Mouse (Mus musculus) intestine, postnatal 0 days (tissue): ENCODE results near the gene Tiparp. TPM values are rescaled to one million over a fixed set of nuclear protein-coding genes. Genes with fewer than 3 reads are reported as not detected.

ENCODE experiments used
- ATAC-seq: fragments of 200-750 bp; cut with Nextera tagmentation; 2 replicates; pipeline ENCODE4 v1.8.0; 2017; ENCODE audit warnings: mild to moderate bottlenecking, moderate TSS enrichment, moderate library complexity
- H3K27ac ChIP-seq: fragments of 300-500 bp; sonication (generic); 2 replicates; pipeline ENCODE4 v1.5.1; 2014; ENCODE audit warnings: mild to moderate bottlenecking, low read depth, low read length, moderate library complexity
- H3K27me3 ChIP-seq: fragments of 300-500 bp; sonication (generic); replicated peaks from 2 replicates; pipeline ENCODE4 v1.6.1; 2014; ENCODE audit warnings: low read length, mixed read lengths; ENCODE audit not compliant: control insufficient read depth, insufficient read depth
- H3K36me3 ChIP-seq: fragments of 300-500 bp; sonication (generic); 2 replicates; pipeline ENCODE4 v1.6.1; 2014; ENCODE audit warnings: mild to moderate bottlenecking, moderate library complexity; ENCODE audit not compliant: control insufficient read depth, insufficient read depth
- H3K4me1 ChIP-seq: fragments of 300-500 bp; sonication (generic); replicated peaks from 2 replicates; pipeline ENCODE4 v1.6.1; 2014; ENCODE audit warnings: antibody characterized with exemption, low read length, mixed read lengths; ENCODE audit not compliant: control insufficient read depth, insufficient read depth
- H3K4me2 ChIP-seq: fragments of 300-500 bp; sonication (generic); replicated peaks from 2 replicates; pipeline ENCODE4 v1.6.1; 2014; ENCODE audit warnings: low read depth, mild to moderate bottlenecking, moderate library complexity
- H3K4me3 ChIP-seq: fragments of 300-500 bp; sonication (generic); 2 replicates; pipeline ENCODE4 v1.5.1; 2014; ENCODE audit warnings: low read depth, low read length
- H3K9ac ChIP-seq: fragments of 300-500 bp; sonication (generic); 2 replicates; pipeline ENCODE4 v1.6.1; 2014; ENCODE audit warnings: mild to moderate bottlenecking, low read depth, low read length
- H3K9me3 ChIP-seq: fragments of 300-500 bp; sonication (generic); 2 replicates; pipeline ENCODE4 v1.6.1; 2016; ENCODE audit warnings: mixed run types; ENCODE audit not compliant: control insufficient read depth
- CTCF ChIP-seq: sonication (generic); IDR thresholded peaks from 2 replicates; pipeline ENCODE4 v1.5.1; 2016; ENCODE audit warnings: low read depth, mild to moderate bottlenecking, control low read depth, antibody characterized with exemption, moderate library complexity
- WGBS: fragments of 180-500 bp; shearing (Covaris S2); extraction: QIAGEN DNeasy Blood & Tissue Kit; methylation state at CpG from one replicate; pipeline ENCODE4 v1.1.7; 2014; 5-methylcytosine and 5-hydroxymethylcytosine counted together
- polyA plus RNA-seq: library from polyadenylated mRNA; unstranded; fragments of >200 nt; fragmentation: Nextera tagmentation; extraction: Ambion mirVana; gene quantifications from 2 replicates; pipeline ENCODE4 v1.2.1, GENCODE M21; 2015

The Tiparp gene
- polyA plus RNA-seq, 1 experiment from 2014 or later: 26.6 TPM

DNA sequence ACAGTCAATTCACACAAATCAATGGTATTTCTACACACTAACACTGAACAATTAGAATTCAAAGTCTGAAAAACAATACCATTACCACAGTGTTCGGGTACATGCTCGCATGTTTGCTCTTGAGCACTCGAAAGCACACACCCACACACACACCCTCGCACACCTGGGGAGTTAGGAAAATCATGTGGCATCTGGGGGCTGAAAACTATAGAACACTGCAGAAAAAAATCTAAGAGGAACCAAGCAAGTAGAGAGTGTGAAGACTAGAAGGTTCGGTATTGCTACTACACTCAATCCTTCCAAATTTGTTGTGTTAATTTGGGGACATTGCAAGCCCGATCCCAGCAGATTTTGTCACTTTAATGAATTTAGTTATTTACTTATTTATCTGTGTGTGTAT, 64.6 kb downstream of the Tiparp start:
- Histone ChIP-seq H3K4me3 (no peak overlapping the region), H3K9me3 (no peaks in the 10 kb centered on the region), H3K36me3 (no peaks in the 10 kb centered on the region), H3K4me1 (no peaks in the 10 kb centered on the region), H3K27me3 (no peaks in the 10 kb centered on the region), H3K9ac (no peak overlapping the region), H3K27ac (no peak overlapping the region), H3K4me2 (no peak overlapping the region)
- TF ChIP-seq CTCF: no peak
- WGBS: 85% methylated on average over 6 of the region's 6 CpGs
- no peak for ATAC-seq

DNA sequence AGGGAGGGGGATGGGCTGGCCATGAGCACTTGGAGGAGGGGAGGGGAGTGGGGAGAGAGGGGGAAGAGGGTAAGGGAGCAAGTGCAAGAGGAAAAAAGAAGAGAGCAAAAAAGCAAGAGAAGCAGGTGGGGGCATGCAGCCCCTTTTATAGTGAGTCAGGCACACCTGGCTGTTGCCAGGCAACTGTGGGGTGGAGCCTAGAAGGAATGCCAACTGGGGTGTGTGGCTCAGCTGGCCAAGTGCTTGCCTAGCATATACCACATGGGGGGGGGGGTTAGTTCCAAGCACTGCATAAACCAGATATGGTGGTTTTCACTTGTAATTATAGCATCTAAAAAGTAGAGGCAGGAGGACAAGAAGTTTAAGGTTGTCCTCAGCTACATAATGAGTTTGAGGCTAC, 66.3 kb downstream of the Tiparp start:
- H3K27ac ChIP-seq: no peak overlapping the region
- H3K4me2 ChIP-seq: no peak overlapping the region
- no peak overlapping the region for H3K4me3 ChIP-seq
- TF ChIP-seq CTCF: no peak
- no peaks in the 10 kb centered on the region for H3K27me3 ChIP-seq
- ATAC-seq: no peak
- no peaks in the 10 kb centered on the region for H3K9me3 ChIP-seq
- no peaks in the 10 kb centered on the region for H3K36me3 ChIP-seq
- no peaks in the 10 kb centered on the region for H3K4me1 ChIP-seq
- H3K9ac ChIP-seq: no peak overlapping the region

DNA sequence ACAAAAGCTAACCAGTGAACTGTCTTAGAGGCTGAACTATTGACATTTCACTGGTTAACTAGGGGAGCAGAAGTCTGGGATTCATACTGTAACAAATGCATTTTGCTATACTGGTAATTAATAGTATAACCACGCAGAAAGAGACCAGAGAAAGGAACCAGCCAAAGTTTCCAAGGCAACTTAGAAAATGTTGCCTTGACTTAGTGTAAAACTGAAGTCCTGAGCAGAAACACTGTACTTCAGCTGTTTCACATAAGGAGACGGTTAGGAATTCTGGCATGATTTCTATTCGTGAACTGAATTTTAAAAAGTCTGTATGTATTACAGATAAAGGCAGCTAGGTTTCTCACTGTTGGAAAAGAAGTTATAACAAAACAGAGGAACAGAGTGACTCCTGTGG, 67.0 kb downstream of the Tiparp start:
- Histone ChIP-seq H3K9me3 (no peaks in the 10 kb centered on the region), H3K4me3 (no peak overlapping the region), H3K27ac (no peak overlapping the region), H3K4me2 (no peak overlapping the region), H3K36me3 (no peaks in the 10 kb centered on the region), H3K27me3 (no peaks in the 10 kb centered on the region), H3K9ac (no peak overlapping the region), H3K4me1 (no peaks in the 10 kb centered on the region)
- no peak for ATAC-seq
- WGBS: 82% methylated on average over 3 of the region's 3 CpGs
- TF ChIP-seq CTCF: no peak

DNA sequence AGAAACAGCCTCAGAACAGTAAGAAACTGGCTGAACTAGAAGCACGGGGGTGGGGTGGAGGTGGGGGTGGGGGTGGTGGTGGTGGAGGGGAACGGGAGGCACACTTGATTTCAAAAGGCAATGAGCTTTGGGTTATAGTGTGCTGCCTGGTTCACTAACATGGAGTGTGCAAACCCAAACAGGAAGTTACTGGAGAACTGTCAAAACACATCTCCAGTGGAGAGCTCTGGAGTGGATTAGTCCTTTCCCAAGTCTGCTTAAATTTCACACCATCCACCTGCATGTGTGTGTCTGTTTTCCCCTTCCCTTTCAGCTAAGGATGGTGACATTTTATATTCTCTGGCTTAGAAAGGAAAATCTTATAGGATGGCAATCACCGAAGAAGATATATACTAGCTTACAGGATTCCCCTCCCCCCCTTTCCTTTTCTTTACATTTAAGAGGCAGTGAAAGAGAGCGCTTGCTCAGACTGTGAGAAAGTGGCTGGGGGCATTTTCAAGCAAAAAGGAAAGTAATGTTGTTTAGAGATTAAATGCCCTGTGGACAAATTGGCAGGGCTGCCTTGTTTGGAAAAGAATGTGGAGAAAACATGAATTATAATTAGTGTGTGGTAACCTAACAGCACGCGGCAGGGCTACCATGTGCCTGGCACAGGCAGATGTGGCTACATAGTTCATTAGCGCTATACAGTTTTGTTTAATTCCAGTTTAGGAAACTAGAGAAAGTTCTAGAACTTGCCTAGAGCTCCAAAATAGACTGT, 70.0 kb downstream of the Tiparp start:
- no peaks in the 10 kb centered on the region for H3K4me1 ChIP-seq
- no peak overlapping the region for H3K4me2 ChIP-seq
- H3K4me3 ChIP-seq: no peak overlapping the region
- no peak overlapping the region for H3K27ac ChIP-seq
- WGBS: 66% methylated on average over 7 of the region's 7 CpGs
- ATAC-seq: no peak
- H3K36me3 ChIP-seq: no peaks in the 10 kb centered on the region
- TF ChIP-seq CTCF: no peak
- H3K27me3 ChIP-seq: no peaks in the 10 kb centered on the region
- H3K9me3 ChIP-seq: no peaks in the 10 kb centered on the region
- no peak overlapping the region for H3K9ac ChIP-seq

DNA sequence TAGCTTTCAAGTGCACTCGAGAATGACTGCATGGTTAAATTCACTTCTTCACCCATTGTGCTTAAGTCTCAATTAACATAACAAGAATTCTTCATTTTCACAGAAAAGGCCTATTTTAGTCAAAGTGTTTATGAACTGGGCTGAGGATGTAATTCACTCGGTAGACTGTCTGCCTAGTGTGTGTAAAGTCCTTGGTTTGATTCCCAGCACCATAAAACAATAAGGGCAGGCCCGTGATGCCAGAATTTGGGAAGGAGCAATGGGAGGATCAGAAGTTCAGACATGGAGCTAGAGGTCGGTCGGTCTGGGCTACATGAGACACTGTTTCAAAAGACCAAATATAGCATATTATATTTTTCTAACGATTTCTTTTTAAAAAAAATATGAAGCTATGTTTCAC, 70.9 kb downstream of the Tiparp start:
- Histone ChIP-seq H3K27ac (no peak overlapping the region), H3K36me3 (no peaks in the 10 kb centered on the region), H3K9me3 (no peaks in the 10 kb centered on the region), H3K9ac (no peak overlapping the region), H3K4me2 (no peak overlapping the region), H3K27me3 (no peaks in the 10 kb centered on the region), H3K4me3 (no peak overlapping the region), H3K4me1 (no peaks in the 10 kb centered on the region)
- TF ChIP-seq CTCF: no peak
- WGBS: 83% methylated on average over 6 of the region's 6 CpGs
- no peak for ATAC-seq

DNA sequence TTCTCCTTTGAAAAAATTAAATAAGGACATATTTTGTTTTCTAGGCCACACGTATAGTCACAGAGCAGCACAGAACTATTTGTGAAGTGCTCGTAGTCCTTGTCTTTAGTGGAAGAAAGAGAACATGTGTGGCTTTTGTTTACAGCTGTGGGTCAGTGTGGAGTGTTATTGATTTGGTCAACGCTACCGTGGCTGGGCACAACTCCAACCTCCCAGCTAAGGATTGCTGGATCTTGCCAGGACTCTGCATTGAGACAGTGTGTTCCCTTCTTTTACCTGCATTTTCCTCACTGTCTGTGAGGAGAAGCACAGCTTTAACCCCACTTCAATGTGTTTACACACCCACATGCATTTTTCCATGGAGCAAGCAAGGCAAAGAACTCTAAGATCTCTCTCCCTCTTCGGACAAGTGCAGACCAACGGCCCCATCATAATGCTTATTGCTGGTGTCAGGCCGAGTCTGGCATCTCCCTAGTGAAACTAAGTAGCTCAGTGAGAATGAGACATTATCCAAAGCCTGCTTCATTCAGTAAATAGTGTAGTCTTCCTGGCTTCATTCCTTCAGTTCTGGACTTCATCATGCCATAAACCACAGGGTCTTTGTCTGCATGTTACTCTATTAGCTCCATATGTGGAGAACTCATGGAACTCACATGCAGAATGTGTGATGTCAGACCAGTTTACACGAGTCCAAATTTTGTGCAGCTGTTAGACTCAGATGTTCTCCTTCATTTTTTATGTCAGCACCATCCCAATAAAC, 73.3 kb downstream of the Tiparp start:
- H3K27me3 ChIP-seq: no peaks in the 10 kb centered on the region
- WGBS: 63% methylated on average over 8 of the region's 8 CpGs
- H3K9ac ChIP-seq: no peak overlapping the region; the same call in 1 of the 2 replicates
- no peaks in the 10 kb centered on the region for H3K9me3 ChIP-seq
- no peak overlapping the region for H3K4me2 ChIP-seq
- no peak for TF ChIP-seq CTCF
- H3K27ac ChIP-seq: no peak overlapping the region
- no peaks in the 10 kb centered on the region for H3K4me1 ChIP-seq
- H3K36me3 ChIP-seq: no peaks in the 10 kb centered on the region
- ATAC-seq: no peak
- H3K4me3 ChIP-seq: no peak overlapping the region
